Mouse (Mus musculus): ENCODE results near the gene C130050O18Rik.

Gene C130050O18Rik

DNA sequence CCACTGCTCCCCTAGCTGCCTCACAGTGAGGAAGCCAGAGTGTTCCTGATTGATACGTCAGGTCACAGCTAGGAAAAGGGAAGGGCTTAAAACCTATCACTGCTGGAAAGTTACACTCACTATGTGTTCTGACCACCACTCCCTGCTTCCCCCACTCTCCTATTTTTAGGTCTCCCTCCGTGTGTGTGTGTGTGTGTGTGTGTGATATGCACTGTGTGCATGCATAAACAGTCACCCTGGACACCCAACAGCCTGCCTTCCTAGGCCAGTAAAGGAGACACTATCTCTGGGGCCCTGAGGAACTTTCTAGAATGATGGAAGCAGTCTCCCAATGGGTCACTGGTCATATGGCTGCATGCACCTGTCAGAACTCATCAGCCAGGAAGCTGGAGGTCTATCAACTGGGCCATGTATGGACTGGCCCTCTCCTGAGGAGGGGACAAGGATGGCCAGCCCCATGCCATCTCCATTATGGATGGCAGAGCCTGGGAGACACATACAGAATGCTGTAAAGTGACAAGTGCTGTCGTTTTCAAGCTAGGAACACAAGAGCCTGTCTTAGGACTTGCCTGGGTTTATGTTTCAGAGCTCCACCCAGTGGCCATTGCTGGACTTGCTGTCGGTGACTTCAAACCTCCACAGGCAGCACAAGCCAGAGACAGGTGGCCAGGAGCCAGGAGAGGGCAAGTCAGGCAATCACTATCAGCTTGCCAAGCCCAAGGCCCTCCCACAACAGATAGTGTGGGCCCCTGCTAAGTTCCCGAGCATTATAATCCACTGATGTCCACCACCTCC, 6.9 kb upstream of the C130050O18Rik start:
- DNase-seq (ENCODE audit: low read depth) = peak; percentile 93

DNA sequence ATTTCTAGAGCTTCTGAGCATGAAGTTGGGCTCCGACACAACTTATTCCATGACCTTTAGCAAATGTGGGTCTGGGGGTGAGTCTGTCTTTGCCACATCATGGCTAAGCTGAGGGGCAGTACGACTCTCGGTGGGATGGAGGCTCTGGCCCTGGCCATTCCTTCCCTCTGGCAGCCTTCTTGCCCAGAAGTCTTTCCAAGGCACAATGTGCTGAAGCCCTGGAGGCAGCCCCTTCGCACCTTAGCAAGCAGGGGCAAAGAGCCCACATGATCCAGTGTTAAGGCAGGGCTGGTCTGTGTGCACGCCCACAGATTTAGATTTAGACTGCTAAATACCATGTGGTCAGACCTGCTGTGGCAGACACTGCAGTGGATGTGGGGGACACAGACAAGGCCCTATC, 6.3 kb upstream of the C130050O18Rik start:
- DNase-seq (ENCODE audit: low read depth) = no peak

DNA sequence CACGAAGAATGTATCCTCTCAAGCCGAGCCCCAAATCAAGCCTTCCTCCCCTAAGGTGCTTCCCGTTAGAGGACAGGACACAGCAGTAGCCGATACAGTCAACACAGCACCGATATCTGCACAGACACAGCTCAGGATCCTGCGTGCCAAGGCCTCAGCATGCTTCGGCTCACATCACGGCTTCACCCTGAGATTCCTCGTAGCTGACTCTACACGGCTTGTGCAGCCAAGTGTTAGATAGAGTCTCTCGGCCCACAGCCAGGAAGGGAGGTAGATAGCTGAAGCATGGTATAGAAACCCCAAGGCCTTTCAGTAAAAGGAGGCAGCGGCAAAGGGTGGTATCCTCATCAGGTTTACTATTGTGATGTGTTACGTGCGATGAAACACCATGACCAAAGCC, 5.1 kb upstream of the C130050O18Rik start:
- no peak for DNase-seq (ENCODE audit: low read depth)

DNA sequence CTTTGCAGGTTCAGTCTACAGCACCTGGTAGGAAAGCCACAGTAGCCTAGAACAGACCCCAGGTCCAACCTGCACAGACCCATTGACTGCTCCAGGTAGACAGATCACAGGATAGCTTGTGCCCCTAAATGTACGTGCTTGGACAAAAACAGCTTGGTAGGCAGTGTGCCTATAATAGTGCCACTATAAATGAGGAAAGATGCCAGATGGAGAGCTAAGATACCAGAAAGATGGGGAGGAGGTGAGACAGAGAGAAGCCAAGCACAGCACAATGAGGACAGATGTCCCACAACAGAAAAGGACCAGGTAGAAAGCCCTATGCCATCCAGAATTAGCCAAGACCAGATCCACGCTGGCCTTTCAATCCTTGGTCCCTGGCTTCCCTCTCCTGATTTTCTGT, 3.0 kb upstream of the C130050O18Rik start:
- no peak for DNase-seq (ENCODE audit: low read depth)

DNA sequence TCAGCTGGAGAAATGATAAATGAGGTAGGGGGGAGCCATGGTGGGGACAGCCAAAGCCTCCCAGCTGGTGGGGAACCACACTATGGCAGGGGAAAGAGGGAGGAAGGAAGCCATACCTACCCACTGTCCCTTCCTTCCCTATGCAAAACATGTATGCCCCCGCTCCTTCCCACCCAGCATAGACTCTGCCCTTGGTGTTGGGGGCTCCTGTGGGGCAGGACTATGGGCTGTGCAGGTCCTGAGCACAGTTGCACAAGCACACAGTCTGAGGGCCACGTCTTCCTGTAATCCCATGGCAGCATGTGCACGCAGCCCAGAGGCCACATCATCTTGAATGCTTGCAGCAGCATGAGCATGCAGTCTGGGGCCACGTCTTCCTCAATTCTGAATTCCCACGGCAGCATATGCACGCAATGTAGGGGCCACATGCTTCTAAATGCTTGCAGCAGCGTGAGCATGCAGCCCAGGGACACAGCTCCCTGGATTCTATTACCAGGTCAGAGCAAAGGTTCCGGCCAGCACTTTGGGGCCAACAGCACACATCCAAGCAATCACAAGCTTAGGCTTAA, 1.3 kb upstream of the C130050O18Rik start:
- no peak for DNase-seq (ENCODE audit: low read depth)

DNA sequence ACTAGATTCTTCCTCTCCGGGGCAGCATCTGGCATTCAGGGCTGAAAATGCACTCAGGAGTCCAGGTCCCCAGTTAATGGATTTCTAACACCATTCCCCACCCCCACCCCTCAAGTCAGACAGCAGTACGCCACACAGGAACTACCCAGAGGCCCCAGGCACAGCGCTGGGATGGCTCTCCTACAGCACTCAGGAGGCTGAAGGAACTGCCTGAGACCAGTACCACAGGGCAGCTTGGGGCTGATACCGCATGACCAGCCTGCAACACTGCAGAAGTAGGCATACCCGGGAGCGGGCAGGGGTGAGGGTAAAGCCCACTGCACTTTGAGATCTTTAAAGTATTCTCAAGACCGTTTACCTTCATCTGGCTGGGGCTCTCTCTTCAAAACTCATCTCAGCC, 398 bp downstream of the C130050O18Rik start:
- no peak for DNase-seq (ENCODE audit: low read depth)

DNA sequence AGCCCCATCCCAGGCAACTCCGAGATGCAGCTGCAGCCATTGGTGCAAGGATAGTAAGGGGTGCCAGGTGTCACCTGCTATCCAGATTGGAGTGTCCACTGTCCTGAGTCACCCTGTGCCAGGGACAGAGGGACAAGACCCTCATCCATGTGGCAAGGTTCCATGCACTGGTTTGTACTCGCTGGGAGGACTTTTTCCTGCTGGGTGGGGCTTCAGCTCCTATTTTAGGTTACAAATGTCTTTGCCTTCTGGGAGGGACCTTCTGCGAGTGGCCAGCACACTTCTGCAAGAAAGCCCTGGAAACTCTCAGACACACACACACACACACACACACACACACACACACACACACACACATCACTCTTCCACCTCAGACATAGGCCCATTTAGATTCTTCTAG, 873 bp downstream of the C130050O18Rik start:
- no peak for DNase-seq (ENCODE audit: low read depth)

DNA sequence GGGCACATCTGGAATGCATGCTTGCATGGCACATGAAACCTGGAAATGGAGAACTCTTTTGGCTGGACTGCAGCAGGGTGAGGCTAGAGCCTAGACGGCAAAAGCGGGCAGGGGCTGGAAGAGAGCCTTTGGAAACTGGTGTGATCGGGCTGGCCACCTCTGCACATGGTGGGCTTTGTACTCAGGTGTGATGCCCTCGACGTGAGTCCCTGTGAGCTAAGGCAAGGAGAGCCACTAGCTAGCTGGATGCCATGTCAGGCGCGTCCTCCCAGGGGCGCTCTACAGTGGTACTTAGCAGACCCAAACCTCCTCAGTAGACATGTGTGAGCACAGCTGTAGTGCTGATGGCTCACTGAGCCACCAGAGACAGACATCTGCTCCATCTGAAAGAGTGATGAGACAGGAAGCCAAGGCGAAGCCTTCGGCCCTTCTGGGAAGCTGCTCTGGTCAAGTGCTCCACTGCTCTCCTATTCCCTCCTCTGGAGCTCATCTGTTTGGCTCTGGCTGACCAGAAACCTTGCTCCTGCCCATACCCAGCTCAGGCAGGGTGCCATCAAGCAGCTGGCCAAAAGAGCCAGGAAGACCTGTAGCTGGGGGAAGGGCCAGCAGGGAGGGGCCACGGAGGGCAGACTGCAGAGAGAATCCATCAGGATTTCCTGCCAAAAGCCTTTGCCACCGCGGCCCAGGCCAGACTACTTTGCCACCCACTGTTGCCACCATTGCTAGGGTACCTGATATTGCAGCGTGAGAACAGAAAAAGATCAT, 2.2 kb downstream of the C130050O18Rik start:
- no peak for DNase-seq (ENCODE audit: low read depth)

DNA sequence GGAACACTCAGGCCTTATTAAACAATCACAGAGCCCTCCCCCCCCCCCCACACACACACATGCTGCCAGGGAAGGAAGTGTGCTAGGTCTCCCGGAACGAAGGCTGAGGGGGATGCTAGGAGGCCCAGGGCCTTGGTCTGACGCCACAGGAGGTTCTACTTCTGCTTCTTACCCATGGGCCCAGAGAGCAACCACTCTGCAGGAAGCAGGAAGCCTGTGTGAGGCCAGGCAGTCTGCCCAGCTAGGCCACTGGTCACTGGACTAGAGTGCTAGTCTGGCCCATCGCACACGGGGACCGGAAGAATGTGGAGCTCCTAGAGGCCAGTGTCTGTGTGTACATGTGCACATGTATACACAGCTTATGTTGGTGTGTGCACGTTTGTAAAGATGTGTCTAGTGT, 3.4 kb downstream of the C130050O18Rik start:
- no peak for DNase-seq (ENCODE audit: low read depth)

DNA sequence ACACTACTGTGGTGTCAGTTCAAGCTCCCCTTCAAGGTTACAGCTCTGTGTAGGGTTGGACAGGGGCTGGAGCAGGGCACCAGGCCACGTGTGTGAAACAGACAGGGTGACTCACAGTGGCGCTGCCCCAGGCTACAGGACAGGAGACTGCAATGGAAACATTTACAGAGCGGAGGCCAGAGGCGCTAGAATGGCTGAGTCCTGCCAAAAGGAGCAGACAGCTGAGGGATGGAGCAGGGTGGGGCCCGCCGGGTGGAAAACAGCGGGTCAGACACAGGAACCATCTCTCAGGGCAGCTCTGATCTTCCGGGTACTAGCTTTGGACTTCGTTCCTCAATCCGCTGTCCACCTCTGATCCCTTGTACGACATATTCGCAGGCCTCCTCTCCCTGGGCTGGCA, 4.3 kb downstream of the C130050O18Rik start:
- DNase-seq (ENCODE audit: low read depth) = no peak

DNA sequence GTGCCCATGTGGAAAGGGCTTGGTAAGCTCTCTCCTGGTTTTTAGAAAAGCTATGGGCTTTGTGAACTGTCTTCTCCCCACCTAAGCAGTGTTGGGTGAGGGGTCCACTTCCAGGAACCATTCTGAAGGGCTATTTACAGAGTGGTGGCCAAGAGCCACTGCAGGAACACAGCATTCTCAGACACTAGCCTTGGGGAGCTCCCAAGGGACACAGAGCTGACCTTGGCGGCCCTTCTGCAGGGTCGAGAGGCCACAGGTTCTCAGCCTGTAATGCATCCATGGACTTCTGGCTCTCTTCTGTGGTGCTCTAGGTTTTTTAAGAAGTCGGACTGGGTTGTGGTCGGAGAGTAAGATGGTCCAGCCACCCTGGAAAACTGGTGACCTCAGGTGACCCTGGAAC, 5.0 kb downstream of the C130050O18Rik start:
- no peak for DNase-seq (ENCODE audit: low read depth)

DNA sequence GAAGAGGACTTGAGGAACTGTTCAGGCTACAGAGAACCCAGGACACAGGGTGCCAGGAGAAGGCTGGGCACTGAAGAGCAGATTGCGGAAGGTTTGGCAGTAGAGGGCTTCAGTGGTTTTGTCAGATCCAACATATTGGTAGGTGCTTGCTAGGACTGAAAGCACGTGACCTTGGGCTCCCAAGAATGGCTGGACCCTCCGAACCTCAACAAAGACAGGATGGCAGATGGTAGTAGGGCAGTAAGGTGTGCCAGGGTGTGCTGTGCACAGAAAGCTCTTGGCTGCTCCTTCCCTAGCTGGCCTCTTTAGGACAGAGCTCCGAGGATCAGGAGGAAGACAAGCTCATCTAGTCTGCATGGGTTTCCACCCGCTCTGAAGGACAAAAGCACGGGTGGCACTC, 6.0 kb downstream of the C130050O18Rik start:
- DNase-seq (ENCODE audit: low read depth) = no peak

DNA sequence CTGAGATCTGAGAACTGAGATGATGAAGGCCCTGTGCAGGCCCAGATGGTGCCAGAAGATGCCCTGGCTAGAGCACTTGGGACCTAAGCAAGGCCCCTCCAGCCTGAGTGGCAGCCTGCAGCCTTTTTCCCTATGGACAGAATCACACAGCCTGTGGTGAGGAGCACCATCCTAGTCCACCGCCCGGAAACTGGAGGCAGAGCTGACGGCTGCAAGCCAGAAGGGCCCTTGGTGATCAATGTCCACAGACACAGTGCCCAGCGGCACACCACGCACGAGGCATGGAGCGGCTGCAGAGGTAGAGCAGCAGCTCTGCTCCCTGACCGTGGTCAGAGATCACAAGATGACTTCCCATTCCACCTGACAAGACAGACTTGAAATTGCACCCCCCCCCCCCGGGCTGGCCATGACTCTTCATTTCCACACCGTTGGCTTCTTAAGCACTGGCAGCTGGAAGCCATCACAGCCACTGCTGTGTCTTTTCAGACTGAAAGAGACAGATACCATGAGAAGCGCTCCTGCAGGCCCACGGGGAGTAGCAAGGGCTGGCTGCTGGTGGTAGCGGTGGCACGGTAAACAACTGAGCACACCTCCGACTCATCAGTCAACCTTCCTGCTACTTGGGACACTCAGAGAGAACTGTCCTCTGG, 6.7 kb downstream of the C130050O18Rik start:
- DNase-seq (ENCODE audit: low read depth) = no peak

DNA sequence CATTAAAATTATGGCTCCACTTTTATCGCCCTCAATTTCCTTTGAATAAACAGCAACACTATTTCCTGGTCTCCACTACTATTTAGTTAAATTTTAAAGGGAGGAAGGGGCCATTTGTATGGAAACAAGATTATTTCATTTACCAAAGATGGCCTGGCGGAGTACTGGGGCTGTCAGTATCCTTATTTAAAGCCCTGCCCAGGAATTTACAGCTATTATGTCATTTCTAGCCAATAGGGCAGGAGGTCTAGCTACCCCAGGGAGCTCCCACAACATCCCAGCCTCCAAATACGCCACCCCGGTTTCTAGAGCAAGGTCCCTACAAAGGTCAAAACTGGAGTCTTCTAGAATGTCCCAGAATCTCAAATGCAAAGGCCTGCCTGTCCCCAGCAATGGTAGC, 8.5 kb downstream of the C130050O18Rik start:
- no peak for DNase-seq (ENCODE audit: low read depth)

DNA sequence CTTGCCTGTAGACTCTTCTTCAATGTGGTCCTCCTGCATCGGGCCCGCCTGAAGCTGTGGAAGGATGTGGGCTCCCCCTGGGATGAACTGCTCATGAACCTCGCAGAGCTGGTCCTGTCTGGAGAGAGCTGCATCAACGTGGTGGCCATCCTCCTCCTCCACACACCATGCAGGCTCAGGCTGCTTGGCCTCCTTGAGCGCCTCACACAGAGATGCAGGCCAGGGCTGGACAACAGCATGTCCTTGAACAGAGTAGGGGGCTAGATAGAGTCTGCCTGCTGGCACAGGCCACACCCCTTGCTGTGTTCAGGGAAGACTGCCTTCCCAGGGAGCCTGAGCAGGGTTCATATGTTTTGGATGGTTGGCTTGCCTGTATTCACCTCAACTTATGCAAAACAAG, 9.9 kb downstream of the C130050O18Rik start:
- DNase-seq (ENCODE audit: low read depth) = no peak

DNA sequence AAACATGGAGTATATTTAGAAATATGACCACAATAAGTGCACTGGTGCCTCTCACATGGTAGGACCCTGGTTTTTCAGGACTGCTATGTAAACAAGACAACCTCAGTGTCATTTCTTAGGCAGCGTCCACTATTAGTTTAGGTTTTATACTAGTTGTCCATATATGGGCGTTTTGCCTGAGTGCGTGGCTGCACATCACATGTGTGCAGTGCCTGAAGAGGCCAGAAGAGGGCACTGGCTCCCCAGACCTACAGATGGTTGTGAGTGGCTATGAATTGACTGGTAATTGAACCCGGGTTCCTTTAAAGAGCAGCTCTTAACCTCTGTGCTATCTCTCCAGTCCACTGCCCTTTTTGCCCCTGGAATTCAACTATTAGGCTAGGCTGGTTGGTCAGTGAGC, 11.9 kb downstream of the C130050O18Rik start:
- DNase-seq (ENCODE audit: low read depth) = no peak

DNA sequence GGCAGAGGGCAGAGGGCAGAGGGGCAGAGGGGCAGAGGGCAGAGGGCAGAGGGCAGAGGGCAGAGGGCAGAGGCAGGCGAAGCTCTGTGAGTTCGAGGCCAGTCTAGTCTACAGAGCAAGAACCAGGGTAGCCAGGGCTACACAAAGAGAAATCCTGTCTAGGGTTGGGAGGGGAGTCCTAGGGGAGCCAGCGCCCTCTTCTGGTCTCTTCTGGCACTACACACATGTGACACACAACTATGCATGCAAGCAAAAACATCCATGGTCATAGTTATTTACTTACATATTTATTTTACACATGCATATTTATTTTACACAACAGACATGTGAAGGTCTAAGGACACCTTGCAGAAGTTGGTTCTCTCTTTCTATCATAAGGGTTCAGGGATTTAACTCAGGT, 12.4 kb downstream of the C130050O18Rik start:
- no peak for DNase-seq (ENCODE audit: low read depth)

DNA sequence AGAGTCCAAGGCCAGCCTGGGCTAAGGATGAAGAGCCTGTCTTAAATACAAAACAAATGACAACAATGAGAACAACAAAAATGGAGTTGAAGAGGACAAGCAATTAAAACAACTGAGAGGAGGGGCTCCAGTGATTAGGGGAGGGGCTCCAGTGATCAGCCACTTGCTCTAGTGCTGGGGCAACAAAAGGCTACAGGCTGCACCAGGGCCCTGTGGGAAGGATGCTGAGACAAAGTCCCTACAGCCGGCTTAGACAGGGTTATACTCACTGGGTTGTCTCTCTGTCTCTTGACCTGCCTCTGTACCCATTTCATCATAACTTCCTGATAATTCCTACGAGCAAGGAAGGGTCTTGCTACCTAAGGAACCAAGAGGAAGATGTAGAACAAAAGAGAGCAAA, 13.0 kb downstream of the C130050O18Rik start:
- no peak for DNase-seq (ENCODE audit: low read depth)

DNA sequence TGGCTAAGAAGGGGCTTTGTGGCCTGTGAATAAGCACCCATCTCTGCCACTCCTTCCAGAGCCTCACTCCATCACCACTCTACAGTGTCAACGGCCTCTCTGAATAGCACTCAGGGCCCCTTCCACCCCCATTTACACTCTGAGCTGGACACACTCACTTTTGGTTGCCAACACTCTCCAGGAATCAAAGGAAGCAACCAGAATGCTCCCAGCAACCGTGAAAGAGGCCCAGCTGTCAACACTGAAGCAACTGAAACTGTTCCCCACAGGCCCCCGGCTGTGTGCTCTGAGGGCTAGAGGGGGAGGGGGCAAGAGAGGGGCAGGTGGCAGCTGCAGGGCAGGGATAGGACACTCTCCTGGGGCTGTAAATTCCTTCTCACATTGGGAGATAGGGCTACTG, 13.6 kb downstream of the C130050O18Rik start:
- DNase-seq (ENCODE audit: low read depth) = no peak

DNA sequence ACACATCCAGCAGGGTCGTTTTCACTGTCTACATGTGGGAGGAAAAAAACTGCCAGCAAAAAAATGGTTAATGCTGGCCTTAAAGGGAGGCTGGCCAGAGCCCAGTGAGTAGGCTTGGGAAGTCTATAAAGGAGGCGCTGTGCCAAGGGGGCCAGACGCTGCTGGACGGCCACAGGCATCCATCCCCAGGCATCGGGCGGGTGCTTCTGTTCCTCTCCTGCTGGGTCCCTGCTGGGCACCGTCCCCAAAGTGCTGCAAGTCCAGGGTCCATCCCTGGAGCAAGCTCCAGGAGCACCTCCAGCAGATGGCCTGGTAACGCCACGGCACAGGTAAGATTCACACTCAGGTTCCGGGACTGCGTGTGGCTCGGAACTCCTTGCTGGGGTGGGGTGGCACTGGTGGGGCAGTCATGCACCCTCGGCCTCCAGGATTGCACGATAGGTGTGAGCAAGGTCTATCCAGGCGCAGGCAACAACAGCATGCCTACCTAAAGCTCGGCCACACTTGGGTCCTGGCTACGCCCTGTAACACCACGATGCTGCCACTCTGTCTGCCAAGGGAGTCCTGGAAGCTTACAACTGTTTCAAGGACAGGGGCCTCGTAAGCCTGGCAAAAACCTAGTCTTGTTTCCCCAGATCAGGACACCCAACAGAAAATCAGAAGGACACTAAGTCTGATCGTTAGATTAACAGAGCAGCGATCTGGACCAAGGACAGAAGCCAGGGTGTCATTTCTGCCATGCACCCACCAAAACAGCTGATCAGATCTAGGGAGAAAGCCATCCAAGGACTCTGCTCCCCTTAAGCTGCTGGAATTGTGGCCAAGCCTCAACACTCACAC, 18.2 kb downstream of the C130050O18Rik start, which contains the start of gene Gper1:
Gper1 (plus strand) TSS at position 126 of the 840 bp plus-strand sequence.
- no peak for DNase-seq (ENCODE audit: low read depth)

DNA sequence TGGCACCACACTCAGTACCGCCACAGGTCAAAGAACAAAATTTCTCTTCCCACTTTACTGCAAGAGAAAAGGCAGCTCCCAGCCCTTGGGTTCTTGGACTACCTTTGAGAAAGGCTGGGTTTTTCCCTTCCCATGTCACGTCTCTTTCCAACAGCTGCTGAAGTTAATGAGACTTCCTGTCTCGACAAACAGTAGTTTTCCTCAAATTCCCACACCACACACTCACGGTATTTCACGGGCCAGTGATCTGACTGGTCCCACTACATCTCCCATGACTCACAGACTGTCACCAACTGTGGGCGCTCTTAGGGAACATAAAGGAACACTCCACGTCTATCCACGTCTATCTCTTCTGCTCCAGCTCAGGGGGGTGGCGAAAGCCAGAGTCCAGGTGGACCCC, 20.1 kb downstream of the C130050O18Rik start:
- no peak for DNase-seq (ENCODE audit: low read depth)

DNA sequence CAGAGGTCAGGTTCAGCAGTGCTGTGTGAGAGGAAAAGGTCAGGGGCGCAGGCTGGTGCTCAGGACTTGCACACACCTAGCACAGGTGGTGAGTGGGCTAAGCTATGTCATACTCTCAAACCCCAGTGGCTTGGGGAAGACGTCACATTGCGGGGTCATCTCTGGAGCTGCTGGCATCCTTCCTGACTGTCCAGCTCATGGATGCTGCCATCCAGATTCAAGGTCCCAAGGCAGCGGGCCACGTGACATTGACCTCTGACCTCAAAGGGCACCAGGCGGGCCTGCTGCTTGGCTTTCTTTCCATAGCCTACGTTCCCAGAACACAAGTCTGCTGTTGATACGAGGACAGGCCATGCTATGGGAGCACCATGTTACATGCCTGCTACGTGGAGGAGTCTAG, 21.9 kb downstream of the C130050O18Rik start:
- no peak for DNase-seq (ENCODE audit: low read depth)

All from c-Kit-positive CD71-negative TER-119-negative erythroid progenitor cells, embryonic 14.5 days (primary cell).